Mouse (Mus musculus): Measurements from ENCODE around the gene Rbmy. TPM values are rescaled to one million over a fixed set of nuclear protein-coding genes. Genes with fewer than 3 reads are reported as not detected.
"Not testable (repeated sequence)": the region's sequence is repeated elsewhere in the genome, so short reads cannot be mapped to it uniquely, and the experiment has no call there.

Rbmy gene
- not detected in 2 replicates for polyA plus RNA-seq (2012; rRNA removed)

DNA sequence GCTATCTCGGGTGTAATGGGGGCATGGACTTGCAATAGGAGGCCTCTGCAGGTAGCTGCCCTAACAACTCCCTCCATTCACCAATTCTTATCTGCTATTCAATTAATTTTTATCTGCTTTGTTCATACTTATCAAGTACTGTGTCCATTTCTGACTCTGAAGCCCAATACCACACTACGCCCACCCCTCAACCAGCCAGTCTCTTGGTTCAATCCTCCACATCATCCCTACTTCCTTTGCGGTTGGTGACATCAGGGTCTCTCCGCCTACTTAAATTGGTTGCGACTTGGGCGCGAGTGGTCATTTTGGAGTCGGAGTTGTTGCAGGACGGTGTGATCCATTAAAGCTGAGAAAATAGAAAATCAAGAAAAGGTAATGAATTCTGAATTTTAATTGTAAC, at the start of gene Rbmy, which contains the start of gene Gm10256:
TSS of gene Rbmy (plus strand) at position 301 of the 400 bp plus-strand sequence.
TSS of gene Gm10256 (plus strand) at position 320 of the 400 bp plus-strand sequence.
- not testable (repeated sequence) for DNase-seq (ENCODE audit: low read depth, low spot score)
- whole genome bisulfite sequencing = no CpG with 5 or more reads among the region's 9 CpGs

DNA sequence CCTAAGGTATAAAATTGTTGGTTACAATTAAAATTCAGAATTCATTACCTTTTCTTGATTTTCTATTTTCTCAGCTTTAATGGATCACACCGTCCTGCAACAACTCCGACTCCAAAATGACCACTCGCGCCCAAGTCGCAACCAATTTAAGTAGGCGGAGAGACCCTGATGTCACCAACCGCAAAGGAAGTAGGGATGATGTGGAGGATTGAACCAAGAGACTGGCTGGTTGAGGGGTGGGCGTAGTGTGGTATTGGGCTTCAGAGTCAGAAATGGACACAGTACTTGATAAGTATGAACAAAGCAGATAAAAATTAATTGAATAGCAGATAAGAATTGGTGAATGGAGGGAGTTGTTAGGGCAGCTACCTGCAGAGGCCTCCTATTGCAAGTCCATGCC, 34.4 kb upstream of the Rbmy start, which contains the start of gene Gm4064:
TSS of gene Gm4064 (minus strand) at position 101 of the 400 bp plus-strand sequence.
- WGBS = no CpG with 5 or more reads among the region's 8 CpGs
- not testable (repeated sequence) for DNase-seq (ENCODE audit: low read depth, low spot score)

Other genes starting within 250 kb of the Rbmy start
- gene H2al2c, start 231.6 kb upstream of the Rbmy start, polyA plus RNA-seq (2012; rRNA removed) = not detected in 2 replicates
- not detected in 2 replicates for gene Sry, start 167.0 kb upstream of the Rbmy start, polyA plus RNA-seq (2012; rRNA removed)
- gene H2al2b, start 110.0 kb upstream of the Rbmy start, polyA plus RNA-seq (2012; rRNA removed) = not detected in 2 replicates
- gene Gm4064, start 34.5 kb upstream of the Rbmy start, polyA plus RNA-seq (2012; rRNA removed) = not detected in 2 replicates
- gene Gm10256, start within 50 bp of the Rbmy start, polyA plus RNA-seq (2012; rRNA removed) = not detected in 2 replicates
- not detected in 2 replicates for gene Gm10352, start 70.3 kb downstream of the Rbmy start, polyA plus RNA-seq (2012; rRNA removed)
- gene Gm29289, start 101.9 kb downstream of the Rbmy start, polyA plus RNA-seq (2012; rRNA removed) = not detected in 2 replicates

All from large intestine, adult 2 months (tissue).